Mouse (Mus musculus) fibroblast of lung, adult 2 months (primary cell): ENCODE measurements around the gene Copz2.

Experiments
- DNase-seq: peaks from one replicate; pipeline ENCODE4 v3.0.0-alpha.2; 2011; ENCODE audit warnings: low read depth

The Copz2 gene

GRCm38 (mm10) chr11:96867149-96867548 is 17.5 kb downstream of the Copz2 start:
- DNase-seq, result no peak

DNA sequence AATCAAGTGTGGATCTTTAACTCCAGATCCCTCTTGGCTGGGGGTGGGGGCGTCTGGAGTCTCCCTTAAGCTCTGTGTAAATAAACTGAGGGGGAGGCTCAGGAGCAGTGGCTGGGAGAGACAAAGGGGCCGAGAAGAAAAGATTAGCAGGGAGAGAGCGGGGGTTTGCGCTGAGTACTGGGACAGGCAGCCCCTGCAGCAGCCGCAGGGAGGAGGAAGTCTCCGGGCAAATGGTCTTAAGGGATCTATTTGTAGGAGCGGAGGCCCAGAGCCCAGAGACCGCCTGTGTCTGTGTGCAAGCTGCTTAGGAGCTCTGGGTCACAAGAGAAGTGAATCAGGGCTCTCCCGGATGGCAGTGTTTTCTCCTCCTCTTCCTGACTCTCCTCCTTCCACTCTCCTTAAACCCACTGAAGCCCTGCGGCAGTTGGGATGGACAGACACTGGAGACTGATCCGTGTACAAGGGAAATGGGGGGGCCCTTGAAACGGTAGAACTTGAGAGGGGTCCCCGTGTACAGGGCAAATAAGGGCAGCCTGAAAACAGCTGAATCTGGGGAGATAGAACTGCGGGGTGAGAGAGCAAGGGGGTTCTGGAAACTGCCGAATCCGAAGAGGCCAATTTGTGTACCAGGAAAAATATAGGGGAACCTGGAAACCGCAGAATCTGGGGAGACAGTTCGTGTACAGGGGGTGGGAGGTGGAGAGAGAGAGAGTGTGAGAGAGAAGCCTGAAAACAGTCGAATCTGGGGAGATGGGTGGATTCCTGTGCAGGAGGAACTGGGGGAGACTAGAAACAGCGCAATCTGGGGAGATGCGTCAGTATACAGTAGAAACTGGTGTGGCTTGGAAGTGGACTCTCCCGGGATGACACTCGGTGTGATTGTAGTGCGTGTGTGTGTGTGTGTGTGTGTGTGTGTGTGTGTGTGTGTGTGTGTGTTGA is 23.0 kb downstream of the Copz2 start:
- DNase-seq, result no peak

GRCm38 (mm10) chr11:96873601-96874140 is 24.0 kb downstream of the Copz2 start:
- no peak for DNase-seq

- DNase-seq, result no peak
These were observed 25.6 kb downstream of the Copz2 start for GRCm38 (mm10) chr11:96875270-96875669.

GRCm38 (mm10) chr11:96875745-96876144 is 26.1 kb downstream of the Copz2 start:
- no peak for DNase-seq

- DNase-seq, result no peak
These were observed 26.8 kb downstream of the Copz2 start for GRCm38 (mm10) chr11:96876300-96877040.

GRCm38 (mm10) chr11:96877071-96877470 is 27.4 kb downstream of the Copz2 start:
- DNase-seq, result no peak

GRCm38 (mm10) chr11:96878715-96879114 is 29.0 kb downstream of the Copz2 start:
- no peak for DNase-seq

- DNase-seq, result no peak
These were observed 29.7 kb downstream of the Copz2 start for GRCm38 (mm10) chr11:96879359-96879758.

- DNase-seq, result no peak
These were observed 30.6 kb downstream of the Copz2 start for GRCm38 (mm10) chr11:96880296-96880695.

- no peak for DNase-seq
These were observed 36.3 kb downstream of the Copz2 start for GRCm38 (mm10) chr11:96885901-96886340.

GRCm38 (mm10) chr11:96886942-96887546 is 37.4 kb downstream of the Copz2 start:
- DNase-seq, result no peak

DNA sequence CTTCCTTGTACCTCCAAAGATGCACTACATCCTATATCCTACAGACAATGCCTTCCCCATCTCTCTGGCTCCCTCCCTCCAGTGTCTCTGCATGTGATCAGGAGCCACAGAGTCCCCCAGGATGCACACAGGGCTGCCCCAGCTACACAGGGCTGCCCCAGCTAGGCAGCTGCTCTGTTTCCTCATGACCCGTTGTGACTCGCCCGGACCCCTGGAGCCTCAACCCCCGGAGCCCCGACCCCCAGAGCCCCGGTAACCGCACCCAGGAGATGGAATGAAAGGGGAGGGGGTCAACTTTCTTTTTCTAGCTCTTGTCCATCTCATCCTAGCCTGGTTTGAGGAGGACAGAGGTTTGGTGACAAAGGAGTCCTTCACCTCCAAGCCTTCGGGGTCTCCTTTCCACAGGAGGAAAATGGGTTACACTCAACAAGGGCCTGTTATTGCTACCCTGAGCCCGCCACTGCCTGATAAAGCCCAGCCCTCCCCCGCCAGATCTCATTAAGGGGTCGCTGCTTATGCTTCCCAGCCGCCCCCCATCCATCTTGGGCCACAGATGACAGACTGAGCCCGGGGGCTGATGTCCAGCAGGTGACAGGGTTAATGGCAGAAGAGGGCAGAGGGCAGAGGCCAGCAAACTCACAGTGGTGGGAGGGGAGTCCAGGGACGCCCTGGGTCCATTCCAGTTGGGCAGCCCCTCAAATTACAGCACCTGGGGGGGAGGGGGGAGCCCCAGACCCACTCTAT is 42.3 kb downstream of the Copz2 start:
- DNase-seq, result no peak

GRCm38 (mm10) chr11:96893203-96893842 is 43.7 kb downstream of the Copz2 start:
- DNase-seq, result no peak

DNA sequence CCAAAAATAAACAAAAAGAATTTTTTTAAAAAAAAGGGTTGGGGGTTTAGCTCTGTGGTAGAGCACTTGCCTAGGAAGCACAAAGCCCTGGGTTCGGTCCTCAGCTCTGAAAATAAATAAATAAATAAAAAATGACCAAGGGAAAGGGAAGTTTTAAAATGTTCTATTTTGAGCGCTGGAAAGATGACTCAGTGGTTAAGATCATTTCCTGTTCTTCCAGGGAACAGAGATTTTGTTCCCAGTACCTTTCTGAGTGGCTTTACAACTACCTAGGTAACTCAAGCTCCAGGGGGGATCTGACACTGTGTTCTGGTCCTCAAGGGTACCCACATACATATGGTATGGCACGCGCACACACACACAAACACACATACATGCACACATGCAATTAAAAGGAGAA is 46.2 kb downstream of the Copz2 start:
- DNase-seq, result no peak

DNA sequence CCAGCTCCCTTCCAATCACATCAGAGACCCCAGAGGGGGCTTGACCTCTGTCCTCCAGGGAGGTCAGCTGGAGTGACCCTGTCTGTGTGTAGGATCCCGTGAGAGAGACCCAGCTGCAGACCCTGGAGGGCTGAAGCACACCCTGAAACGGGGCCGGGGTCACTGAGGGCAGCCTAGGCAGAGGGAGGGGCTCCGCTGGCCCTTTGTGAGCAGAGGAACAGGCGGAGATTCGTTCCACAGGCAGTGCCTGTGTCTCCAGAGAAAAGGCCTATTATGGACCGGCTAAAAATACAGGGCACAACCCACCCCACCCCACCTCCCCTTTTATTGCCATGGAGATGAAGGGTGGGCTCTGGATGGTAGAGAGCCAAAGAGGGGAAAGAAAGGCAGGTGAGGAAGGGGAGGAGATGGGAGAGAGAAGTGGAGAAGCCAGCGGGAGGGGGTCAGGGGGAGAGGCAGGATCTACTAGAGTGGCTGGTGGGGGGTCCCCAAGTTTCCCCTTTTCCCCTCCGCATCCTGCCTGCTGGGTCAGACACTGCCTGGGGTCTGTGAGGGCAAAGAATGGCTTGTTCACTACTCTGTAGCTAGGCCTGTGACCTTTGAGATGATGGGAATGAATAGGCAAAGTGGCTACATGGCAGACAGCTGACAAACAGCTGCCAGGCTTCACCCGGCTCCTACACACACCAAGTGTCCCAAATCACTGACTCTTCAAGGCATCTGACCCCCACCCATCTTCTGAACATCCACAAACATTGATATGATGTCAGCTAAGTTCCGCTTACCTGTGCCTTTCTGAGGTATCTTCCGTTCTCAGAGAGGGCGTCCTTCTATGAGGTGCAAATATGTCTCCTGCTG is 50.0 kb downstream of the Copz2 start:
- no peak for DNase-seq

DNA sequence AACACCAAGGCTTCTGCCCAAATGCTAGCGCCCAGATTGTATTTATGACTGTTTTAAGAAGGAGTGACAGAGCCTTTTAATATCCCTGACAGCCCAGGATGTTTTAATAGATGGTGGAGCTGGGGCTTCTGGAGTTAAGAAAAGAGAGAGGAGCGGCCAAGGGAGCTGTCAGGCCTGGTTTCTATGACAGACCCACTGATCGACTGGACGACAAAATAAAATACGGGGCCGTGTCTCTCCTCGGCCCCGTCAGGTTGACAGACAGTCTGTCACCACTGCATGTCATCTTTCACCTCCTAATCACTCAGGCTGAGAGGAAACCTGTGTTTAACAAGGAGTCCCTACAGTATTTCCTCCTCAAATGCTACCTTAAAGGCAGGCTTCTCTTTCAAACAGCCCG is 51.7 kb downstream of the Copz2 start:
- no peak for DNase-seq

DNA sequence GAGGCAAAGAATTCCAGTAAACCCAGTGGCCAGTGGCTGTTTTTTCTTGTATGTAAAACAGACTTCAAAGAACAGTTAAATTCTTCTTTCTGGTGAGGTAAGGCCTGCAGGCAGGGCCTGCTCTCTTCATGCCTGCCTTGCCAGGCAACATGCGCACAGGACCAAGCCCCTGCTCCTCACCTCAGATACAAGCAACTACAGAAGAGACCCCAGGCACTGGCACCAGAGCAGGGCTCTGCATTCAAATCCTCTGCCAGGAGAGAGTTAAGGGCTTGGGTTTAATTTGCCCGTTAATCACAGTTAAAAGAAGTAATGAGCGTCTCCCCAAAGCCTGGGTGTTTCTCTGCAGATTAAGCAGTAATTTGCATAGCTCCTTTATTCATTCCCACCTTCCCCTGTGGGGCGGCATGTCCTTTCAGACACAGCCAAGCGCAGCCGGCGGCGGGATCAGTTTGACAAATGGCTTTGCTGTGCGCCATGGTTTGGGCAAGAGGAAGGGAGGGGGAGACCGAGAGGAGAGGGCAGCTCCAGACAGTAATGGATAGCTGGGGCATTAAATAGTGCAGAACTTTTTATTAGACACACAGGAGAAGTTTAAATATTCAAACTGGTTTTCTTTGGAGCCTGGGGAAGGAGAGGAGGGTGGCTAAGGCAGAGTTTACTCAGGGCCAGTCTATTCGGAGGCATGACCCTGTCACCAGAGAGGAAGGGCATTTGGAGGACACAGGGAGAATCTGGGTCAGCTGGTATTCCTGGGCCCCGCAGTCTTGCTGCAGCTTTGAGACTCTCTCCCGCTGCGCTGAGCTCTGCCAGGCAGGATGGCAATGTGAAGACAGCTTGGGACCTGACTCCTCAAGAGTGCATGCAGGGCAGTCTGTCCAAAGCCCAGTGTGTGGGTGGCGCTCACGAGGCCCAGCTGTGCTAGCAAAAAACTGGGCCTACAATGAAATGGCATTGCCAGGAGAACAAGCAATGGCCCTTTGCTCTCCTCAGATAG is 53.3 kb downstream of the Copz2 start:
- no peak for DNase-seq
